Mouse (Mus musculus) kidney, postnatal 4 days (tissue): ENCODE measurements around the gene Best2.

Experiments used
- DNase-seq, 2 experiments: peaks; one replicate each; pipeline ENCODE4 v3.0.0; 2021; ENCODE audit warnings: mixed read lengths in 2 of 2

Best2 gene

DNA sequence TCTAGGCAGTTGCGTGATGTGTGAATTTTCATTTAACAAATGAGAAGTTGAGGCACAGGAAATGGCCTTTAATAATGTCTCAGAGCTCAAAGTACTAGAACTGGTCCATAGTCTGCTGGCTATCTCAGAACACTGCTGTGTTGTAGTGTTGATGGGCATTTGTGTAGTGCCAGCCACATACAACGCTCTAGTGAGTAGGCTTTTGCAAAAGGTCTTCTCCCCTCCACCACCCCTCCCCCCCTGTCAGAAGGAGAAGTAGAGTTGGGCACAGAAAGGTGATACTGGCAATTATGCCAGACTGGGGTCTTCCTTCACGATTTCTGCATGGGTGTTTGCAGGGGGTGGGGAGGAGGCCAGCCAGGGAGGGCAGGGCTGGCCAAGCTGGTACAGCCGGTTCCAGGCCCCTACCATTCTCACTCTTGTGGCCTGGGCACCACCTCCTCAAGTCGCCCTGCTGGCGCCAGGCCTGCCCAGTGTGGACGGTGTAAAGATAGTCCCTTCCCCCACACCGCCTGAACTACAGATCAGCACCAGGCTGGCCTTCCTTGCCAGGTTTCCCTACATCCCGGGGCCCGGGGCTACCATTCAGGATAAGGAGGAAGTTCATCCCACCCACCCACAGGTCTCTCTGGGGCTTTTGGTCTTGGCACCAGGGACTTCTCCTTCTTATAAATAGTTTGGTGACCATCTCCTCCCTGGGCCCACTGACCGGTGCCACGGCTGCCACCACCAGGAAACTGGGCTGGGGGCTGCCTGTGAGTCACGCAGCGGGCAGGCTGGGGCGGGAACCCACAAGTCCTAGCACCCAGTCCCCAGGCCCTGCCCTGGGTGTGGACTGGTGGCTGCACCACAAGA lies 32.5 kb downstream of the Best2 start:
- DNase-seq, result peak; percentile 31 to 54

DNA sequence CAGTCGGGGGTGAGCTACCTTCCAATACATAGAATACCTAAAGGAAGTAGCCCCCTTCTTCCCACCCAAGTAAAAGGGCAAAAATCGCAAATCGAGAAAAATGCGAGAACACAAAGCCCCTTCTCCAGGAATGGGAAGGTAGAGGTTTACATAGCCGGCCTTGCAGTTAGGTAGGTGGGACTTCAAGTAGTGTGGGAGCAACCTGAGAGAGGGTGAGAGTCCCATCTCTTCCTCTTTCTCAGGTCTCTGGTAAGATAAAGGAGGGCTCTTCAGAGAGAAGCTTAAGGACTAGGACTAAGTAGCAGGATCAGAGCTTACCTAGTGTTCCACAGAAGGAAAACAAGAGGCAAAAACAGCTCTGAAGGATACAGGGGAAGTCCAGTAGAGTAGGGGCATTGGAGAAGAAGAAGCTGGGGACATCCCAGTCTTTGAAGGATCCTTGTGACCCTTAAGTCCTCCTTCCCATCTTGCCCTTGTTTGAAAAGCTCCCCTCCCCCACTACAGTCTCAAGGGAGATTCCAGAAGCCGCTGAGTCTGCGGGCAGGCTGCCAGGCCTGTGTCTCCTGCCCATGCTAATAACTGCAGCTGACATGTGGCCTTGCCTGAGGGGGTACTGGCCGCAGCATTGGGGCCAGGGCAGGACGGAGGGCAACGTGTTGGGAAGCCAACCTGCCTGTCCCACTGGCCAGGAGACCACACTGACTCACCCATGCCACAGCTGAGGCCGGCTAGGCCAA lies 33.5 kb downstream of the Best2 start:
- DNase-seq, result peak; percentile 88 to 94

DNA sequence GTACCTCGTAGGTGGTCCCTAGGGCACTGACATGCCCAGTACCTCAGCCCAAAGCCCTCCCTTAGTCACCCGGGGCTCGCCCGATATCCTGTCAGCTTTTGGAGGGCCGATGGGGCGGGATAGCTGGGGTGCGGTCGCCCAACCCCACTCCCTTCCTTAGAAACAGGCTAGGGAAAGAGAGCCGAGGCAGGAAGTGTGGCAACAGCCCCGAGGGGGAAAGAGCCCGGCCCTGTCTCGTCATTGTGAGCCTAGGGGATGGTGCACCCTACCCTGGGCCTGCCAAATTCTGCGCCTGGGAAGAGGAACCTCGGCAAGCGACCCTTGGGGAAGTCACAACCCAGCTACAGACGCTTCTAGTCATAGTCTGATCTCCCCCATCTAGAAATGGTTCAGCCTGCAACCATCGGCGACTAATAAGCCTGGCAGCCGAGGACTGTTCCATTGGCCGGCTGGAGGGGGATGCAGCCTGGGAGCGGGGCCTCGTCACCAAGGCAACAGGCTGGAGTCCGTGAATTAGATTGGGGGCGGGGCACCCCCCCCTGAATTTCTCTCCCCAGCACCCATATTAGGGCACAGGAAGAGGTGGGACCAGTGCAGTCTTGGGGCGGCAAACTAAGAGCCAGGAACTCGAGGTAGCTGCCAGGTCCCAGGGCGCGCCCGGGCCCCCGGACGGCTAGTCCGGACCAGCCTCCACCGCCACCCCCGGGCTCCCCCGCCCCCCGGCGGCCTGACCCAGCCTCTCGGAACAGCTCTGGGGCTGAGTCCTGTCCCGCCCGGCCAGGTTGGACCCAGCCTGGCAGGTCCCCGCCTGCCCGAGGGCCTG lies 34.5 kb downstream of the Best2 start:
- DNase-seq, result peak; percentile 93 to 96

DNA sequence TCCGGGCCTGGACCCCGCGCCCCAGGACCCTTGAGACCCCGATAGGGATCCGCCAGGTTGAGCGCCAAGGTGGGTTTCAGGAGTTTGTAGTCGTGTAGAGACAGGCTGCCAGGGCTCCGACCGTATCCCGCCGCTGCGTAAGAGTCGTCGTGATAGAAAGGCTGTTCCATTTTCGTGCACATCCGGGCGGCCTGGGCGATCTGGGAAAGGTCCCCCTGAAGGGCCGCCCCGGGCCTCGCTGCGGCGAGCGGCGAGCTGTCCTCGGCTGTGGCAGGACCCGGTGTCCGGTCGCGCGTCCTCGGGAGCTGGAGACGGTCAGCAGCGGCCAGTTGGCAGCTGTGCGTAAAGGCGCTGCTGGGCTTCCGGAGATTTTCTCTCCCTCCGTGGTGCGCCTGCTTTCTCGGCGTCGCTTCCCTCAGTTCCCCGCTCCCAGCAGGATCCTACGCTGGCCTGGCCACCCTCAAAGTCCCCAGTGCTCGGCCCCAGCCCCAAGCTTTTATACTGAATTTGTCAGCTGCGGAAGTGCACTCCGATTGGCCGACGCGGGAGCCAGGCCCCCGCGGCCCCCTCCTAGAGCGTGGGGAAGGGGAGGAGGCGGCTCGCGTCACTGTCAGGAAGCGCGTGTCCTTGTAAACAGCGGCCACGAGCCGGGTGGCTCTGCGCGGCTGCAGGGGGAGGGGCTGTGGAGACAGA lies 35.9 kb downstream of the Best2 start, which contains the start of gene Junb:
TSS of gene Junb (minus strand) at position 471 of the 693 bp plus-strand sequence.
- DNase-seq, result peak; percentile 91 to 95

DNA sequence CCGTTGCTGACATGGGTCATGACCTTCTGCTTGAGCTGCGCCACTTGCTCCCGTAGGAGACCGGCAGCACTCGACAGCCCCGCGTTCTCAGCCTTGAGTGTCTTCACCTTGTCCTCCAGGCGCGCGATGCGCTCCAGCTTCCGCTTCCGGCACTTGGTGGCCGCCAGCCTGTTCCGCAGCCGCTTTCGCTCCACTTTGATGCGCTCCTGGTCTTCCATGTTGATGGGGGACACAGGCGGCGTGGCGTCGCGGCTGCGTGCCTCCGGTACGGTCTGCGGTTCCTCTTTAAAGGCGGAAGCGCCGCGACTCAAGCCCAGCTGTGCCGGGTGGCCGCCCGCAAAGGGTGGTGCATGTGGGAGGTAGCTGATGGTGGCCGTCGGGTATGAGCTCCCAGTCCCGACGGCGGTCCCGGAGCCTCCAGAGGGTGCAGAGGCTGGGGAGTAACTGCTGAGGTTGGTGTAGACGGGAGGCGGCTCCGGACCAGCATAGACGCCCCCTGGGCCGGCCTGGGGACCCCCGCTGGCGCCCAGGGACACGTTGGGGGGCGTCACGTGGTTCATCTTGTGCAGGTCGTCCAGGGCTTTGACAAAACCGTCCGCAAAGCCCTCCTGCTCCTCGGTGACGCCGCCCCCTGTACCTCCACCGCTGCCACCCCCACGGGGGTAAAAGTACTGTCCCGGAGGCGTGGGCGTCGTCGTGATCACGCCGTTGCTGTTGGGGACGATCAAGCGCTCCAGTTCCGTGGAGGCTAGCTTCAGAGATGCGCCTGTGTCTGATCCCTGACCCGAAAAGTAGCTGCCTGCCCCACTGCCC lies 36.7 kb downstream of the Best2 start:
- DNase-seq, result peak; percentile 75 to 84

DNA sequence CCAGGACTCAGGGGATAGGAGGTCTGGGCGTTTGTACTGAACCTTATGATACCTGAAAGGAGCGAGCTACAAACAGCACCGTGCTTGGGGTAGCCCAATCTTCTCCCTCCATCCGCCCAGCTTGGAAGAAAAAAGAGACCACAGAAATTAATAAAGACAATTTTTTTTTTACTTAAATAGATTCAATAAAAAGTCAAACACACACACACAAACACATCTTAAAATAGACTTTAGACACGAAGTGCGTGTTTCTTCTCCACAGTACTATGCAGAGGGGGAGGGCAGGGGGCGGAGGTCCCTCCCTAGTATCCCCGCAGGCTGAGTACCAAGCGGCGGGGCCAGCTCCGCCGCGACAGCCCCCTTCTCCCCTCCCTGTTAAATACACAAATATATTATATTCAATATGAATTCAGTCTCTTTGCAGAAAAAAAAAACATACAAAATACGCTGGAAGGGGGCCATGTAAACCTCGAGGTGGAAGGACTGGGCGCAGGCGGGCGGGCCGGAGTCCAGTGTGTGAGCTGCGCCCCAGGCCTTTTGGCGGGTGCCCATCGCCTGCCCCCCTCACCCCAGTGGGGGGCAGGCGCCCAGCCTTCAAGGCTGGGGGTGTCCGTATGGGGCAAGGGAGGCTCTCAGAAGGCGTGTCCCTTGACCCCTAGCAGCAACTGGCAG lies 37.4 kb downstream of the Best2 start:
- peak in 1 of 2 experiments; percentile 22 for DNase-seq

DNA sequence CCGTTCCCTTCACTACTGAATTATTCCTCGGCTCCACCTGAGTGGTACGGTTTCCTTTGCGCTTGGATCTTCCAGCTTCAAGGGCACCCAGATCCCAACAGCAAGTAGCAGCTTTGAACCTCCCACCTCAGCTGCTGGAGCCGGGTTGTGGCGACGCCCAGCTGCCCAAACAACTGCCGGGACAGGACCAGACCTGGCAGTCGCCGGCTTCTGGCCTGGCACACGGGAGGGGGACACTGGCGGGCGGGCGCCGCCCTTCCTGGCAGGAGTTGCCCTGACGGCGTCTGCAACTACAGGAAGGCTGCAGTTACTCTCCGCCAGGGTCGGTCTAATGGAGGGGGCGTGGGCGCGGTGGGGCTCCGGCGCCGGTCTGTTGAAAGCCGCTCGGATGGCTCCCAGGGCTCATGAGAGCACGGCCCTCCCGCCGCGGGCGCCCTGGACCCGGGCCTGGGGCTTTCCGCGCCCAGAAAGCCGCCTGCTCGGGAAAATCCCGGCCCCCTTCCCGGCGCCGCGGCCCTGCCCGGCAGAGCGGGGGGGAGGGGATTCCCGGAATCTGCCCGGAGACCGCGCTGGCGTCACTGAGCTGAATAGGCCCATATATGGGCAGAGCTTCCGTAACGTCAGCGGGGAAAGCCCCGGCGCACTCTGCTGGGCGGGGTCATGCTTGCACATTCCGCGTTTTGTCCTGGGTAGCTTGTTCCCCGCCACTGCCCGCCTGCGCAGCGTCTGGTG lies 38.1 kb downstream of the Best2 start:
- DNase-seq, result peak; percentile 94 to 96

DNA sequence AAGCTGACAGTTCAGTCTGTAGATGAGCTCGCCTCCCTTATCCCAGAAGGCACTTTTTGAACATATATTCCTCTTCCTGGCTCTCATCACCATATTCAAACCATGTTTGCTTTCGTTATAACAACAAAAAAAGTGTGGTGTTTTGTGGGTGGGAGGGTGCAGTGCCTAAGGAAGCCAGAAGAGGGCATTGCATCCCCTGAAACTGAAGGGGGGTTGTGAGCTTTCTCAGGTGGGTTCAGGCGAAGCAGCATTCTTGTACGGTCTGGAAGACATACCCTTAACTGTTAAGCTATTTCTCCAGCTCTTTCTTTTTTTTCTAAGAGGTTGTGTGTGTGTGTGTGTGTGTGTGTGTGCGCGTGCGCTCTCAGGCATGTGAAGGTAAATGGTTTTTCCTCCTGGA lies 38.9 kb downstream of the Best2 start:
- DNase-seq, result peak; percentile 81 to 84

DNA sequence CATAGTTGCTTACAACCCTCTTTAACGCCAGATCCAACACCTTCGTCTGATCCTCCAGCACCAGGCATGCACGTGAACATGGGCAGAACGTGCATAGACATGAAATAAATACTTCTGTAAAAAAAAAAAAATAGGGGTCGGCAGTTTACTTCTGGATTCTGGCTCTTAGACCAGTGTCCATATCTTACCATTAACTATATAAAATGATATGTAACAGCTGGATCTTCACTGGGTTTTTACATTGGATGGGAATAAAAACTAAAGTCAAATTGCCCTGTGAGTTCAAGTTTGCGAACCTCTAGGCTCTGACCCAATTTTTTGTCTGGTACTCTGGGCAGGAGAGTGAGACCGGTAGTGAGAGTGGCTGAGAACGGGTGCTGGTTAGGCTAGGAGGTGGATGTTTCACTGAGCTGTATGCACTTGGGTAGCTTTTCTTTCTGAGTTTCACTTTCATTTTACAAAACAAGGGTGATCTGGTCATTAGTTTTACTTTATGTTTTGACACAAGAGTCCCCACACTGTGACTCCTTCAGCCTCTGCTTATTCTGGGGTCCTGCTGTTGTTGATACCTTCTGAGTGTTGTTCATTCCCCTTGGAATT lies 39.7 kb downstream of the Best2 start:
- DNase-seq, result no peak

DNA sequence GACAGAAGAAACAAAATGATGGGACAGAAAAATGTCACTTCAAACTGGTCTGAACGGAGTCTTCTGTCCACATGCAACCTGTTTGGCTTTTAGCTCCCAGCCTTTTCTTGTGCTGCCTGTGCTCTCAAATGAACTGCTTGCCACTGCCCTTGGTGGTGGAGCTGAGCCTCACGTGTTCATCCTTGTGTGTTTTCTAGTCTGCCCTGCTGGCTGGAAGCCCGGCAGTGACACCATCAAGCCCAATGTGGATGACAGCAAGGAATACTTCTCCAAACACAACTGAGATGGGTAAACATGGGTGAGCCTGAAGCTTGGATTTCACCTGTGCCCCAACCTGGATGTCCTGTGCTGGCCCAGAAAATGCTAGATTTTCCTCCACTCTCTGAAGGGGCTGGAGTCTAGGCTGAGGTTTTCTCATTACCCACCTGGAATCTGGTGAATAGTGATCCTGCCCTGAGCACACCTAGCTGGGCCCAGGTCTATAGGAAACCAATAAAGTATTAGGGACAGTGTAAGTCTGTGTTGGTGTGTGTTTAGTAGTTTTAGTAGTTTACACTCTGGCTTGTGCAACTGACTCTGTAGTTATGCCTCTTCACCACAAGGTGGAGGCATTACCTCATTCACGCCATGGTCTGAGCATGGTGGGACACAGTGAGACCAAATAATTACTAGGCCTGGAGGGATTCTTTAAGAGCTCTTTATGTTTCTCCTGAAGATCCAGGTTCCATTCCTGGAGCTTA lies 40.4 kb downstream of the Best2 start:
- peak; percentile 41 to 65 for DNase-seq

DNA sequence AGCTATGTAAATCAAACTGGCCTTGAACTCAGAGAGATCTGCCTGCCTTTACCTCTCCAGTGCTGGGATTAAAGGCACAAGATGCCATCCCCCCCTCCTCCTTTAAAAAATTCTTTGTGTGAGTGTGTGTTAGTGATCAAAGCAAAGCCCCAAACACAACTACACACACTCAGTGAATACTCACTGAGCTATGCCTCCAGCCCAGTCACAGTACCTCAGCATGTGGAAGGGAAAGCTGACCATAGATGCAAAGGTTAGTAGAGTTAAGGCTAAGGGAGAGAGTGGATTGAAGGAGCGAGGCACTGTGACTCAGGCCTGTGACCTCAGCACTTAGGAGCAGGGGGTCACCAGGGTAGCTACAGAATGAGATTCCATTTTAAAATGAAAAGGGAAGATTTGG lies 41.3 kb downstream of the Best2 start:
- no peak for DNase-seq

DNA sequence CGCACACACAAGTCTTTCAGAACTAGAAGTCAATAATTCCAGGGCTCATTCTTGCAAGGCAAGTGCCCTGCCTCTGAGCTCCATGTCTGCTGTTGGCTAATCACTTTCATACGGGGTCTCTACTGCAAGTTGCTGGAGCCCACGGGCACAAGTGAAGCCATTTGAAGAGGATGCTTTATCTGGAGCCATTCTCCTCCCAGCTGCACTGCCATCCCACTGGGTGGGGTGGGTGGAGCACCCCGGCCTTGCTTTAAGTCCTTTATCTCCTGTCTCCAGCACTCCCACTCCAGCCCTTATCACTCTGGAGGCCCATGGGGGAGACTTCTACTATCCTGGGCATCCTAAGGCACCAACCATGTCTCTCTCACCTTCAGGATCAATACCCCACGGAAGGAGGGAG lies 43.4 kb downstream of the Best2 start:
- DNase-seq, result no peak

DNA sequence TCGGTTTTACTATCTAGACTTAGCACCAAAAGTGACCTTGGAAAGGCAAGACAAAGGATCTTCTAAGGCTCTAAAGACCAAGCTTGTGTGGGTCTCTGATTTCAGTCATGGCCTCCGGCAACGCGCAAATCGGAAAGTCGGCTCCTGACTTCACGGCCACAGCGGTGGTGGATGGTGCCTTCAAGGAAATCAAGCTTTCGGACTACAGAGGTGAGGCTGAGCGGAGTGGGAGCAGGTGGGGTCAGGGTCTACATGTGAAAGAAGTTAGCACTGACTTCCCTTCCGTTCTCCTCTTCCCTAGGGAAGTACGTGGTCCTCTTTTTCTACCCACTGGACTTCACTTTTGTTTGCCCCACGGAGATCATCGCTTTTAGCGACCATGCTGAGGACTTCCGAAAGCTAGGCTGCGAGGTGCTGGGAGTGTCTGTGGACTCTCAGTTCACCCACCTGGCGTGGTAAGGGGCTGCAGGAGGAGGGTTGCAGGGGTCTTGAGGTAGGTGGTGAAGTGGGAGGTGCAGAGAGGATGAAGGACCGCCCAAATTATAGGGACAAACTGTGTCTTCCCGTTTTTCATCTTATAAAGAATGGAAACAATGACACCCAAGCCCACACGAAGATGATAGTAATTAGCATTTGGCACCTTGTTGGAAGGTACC lies 44.1 kb downstream of the Best2 start:
- DNase-seq, result peak; percentile 48 to 57

DNA sequence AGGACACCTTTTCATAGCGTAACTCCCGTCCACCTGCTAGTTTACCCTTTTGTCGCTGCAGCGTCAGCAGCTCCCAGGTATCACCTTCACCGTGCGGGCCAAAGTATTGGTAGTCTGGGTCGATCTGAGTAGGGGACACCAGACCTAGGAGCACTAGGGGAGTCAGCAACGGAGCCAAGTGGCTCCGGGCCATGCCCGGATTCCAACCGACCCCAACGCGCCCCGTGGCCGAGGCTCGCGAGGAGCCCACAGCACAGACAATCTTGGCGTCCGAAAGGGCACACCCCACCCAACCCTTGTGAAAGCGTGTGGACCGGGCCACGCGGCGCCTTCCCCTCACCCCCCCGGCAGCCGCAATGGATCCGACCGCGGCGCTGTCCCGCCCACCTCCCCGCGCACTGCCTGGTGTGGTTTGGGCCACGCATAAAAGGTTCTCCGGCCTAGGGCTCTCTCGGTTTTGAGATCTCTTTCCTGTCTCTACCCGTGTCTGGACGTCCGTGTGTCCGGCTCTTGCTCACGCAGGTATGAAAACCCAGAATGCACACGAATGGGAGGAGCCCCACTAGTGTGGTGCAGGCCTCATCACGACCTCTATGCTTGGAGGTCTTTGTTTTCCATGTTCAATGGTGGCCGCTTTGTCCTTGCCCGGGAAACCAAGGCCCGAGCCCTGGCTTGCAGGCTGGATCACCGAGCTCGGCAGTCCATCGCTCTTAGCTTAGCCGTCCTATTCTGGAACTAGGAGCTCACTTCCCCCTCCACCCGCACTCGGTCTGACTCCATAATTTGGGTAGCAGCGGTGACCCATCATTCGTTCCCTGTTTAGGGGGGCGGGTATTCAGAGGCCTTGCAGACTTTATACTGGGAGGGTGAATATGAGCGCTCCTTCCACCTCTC lies 44.8 kb downstream of the Best2 start, which contains the start of the genes Gm49661, Prdx2 and Rnaseh2a:
TSS of gene Gm49661 (minus strand) at position 193 of the 894 bp plus-strand sequence.
TSS of gene Prdx2 (plus strand) at position 347 of the 894 bp plus-strand sequence.
TSS of gene Rnaseh2a (minus strand) at position 527 of the 894 bp plus-strand sequence.
- DNase-seq, result peak; percentile 85 to 92

DNA sequence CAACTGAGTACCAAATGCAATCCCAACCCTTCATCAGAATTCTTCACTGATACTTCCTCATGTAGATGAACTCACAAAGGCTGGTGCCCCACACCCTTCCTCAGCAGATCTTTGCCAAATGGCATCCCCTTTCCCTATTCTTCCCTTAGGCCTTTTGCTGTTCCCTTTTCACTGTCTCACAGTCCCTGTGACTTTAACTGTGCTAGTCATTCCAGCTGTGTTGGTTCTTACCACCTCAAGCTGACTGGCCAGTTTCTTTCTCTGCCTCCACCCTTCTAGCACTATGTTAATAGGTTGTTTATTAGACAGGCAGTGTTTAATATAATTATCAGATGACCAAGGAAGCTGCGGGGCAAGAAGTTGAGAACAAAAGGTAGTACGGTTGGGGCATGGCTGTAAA lies 45.7 kb downstream of the Best2 start:
- DNase-seq, result no peak

DNA sequence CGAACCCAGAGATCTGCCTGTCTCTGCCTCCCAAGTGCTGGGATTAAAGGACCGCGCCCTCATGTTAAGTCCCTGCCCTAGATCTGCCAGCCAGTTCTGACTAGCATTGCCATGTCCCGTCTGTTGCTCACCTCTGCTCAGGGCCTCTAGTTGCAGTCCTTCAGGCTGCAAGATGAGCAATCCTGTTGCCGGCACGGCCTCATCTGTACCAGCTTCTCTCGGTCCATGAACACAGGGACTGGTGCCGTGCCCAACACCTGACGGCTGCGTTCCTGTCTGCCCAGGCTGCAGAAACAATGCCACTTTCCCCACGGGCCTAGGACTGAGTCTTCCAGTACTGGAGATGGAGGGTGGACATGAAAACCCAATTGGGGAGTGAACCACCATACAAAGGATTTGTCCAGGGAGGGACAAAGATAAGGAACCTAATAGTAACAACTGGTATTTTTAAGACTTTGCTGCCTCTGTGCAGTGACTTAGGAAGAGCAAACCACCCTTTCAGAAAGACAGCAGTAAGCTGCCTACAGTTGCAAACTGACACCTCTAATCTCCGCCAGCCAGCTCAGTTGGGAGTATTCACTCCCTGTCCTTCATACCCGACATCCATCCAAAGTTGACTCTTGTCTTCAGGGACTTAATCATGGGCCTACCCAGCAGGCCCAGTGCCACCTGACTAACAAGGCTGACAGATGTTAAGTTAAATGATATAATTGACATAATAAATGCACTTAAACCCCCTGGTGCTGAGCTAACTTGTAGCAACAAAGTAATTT lies 46.6 kb downstream of the Best2 start:
- DNase-seq, result no peak
